Mouse (Mus musculus): ENCODE measurements around the gene Timp3. TPM values are rescaled to one million over a fixed set of nuclear protein-coding genes. Genes with fewer than 3 reads are reported as not detected.

Gene Timp3
- polyA plus RNA-seq, 1 experiment from 2014 or later: 51.2 TPM

Other genes starting within 250 kb of the Timp3 start
- 14.7 and 16.5 TPM in 2 replicates for gene Syn3, start 198.5 kb downstream of the Timp3 start, polyA plus RNA-seq (2015; fragmentation: Nextera tagmentation; extraction: Ambion mirVana)

Measured in neural tube, embryonic 13.5 days (tissue).